Mouse (Mus musculus) mature B cell (primary cell): Measurements from ENCODE around the gene Zfhx2.

ENCODE experiments used
- in situ Hi-C: fragments of 300-500 bp; cut with MboI; formaldehyde crosslinking; loops from 2 replicates; pipeline ENCODE4 v1.14.3; 2019

Zfhx2 gene

DNA sequence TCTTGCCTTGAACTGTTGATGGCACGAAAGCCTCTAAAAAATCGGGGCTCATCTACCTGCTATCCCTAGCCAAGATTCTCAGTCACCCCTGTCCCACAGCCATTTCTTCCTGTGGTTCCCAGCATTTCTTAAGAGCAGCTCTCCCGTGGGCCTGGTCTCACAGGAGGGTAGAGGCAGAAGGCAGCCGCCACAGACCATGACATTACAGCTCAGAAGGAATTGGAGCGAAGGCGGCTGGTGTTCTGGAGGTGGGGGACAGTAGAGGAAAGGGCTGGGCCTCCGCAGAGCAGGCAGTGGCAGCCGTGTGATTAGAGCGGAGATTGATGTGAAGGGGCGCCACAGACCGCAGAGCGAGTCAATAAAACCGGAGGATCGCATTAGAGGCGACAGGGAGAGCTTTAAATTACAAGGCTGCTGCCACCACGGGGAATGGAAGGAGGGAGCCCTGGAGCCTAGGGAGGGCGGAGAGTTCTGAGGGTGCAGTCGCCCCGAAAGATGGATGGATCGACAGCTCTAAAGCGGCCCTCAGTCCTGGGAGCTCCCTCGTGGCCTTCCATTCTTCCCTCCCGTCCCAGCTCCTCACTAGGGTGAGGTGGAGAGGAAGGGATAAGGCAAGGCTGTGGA is 13.6 kb downstream of the Zfhx2 start:
- in situ Hi-C loops: no loop called here

DNA sequence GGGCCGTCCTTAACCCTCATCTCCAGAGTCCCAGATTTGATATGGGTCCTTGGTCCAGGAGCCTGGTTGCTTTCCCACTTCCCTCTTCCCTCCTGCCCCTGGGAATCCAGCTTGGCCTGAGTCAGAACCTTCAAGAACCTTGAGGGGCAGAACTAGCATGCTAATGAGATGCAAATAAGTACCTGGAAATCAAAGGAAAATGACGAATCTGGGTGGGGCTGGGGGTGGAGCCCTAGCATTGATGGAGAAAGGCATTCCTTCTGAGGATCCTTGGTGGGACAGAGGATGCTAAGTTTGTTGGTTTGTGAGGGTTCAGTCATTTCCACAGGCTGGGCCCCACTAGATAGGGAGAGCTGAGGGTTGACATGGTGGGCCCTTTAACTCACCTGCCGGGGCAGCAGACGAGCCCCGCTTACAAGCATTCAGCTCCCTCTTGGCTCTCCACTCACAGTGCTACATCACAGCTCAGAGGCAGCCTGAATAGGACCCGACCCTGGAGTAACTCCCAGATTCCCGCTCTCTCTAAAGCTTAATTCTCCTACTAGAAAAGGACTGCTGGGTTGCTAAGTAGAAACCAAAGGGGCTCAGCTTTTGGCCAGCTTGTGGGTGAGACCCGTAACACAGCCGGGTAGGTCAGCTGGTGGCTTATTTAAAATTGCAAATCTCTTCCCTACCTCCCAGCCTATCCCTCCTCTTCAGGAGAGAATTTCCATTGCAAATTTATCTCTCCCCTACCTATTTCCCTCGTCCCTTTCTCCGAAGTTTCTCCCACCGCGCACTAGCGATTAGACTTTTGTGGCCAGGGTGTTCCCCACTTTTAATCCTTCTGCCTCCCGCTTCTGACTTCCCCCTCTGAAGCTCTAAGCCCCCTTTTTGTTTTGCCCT is 14.4 kb downstream of the Zfhx2 start:
- in situ Hi-C loops: no loop called here

DNA sequence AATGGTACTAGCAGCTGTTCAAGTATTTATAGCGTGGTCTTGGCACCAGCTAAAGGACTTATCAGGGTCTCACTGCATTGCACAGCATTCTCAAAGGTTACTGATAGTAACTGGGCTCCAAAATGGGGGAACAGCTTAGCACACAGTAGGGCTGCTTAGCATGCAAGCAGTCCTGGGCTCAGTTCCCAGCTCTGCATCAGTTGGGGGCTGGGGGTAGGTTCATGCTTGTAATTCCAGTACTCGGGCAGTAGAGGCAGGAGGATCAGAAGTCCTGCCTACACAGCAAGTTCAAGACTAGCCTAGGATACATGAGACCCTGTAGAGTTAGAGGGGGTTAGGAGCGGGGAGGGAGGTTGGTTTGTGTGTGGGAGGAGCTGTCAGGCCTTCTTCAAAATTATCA is 15.2 kb downstream of the Zfhx2 start:
- in situ Hi-C loops: no loop called here

GRCm38 (mm10) chr14:55076224-55076623 is 15.9 kb downstream of the Zfhx2 start:
- in situ Hi-C loops: no loop called here

GRCm38 (mm10) chr14:55074416-55074815 is 17.7 kb downstream of the Zfhx2 start:
- in situ Hi-C loops: no loop called here

DNA sequence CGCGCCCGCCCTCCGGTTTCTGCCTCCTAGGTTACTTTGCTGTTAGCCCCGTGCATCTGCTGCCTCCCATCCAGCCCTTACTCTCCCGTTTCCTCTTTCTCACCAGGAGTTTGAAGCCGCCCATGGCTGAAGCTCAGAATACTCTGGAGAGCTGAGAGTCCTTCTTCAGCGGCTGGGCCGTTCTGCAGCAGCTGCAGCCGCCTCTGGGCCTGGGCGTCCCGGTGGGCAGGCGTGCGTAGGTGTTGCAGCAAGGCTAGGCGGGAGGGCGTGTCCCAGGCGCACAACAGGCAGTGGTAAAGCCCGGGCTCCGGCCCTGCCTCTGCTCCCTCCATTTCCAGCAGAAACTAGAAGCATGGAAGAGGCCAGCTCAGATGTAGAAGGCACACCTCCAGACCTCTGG is 20.4 kb downstream of the Zfhx2 start:
- in situ Hi-C loops: no loop called here

GRCm38 (mm10) chr14:55066042-55066441 is 26.1 kb downstream of the Zfhx2 start:
- in situ Hi-C loops: no loop called here

- in situ Hi-C loops: no loop called here
Measured at GRCm38 (mm10) chr14:55065391-55065790, 26.7 kb downstream of the Zfhx2 start.

DNA sequence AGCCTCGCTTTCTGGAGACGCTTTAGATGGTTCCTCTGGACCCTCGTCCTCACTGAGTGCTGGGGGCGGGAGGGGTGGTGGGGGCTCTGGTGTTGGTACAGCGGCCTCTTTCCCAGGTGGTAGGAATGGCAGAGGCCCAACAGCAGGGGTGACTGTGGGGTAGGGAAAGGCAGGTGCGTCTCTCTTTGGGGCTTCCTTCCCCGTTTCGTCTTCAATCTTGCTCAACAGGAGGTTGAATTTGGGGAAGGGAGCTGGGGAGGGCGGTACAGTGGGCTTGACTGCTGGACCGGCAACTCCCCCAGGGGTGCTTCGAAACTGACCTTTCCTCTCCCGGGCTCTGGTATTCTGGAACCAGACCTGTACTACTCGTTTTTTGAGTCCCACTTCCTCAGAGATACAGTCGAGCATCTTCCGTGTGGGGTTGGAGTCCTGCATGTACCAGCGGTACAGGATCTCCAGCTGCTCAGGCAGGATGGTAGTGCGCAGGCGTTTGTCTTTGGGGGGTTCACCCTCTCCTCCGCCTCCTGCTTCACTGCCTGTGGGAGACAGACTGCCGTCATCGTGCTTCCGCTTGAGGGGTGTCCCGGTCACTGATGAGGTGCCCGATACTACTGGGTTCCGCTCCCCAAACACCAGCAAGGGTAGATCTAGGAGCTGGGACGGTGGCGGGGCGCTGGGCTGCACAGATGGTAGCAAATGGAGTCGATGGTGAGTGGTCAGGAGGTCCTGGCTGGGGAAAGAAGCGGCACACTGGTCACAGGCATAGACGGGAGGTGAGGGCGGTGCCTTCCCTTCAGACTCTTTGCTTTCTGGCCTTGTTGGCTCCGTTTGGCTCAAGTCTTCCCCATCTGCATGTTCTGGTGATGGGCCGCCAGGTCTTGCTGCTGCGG is 27.4 kb downstream of the Zfhx2 start:
- in situ Hi-C loops: no loop called here

- in situ Hi-C loops: no loop called here
Measured at GRCm38 (mm10) chr14:55063581-55064381, 28.3 kb downstream of the Zfhx2 start.

GRCm38 (mm10) chr14:55063117-55063516 is 29.0 kb downstream of the Zfhx2 start:
- in situ Hi-C loops: no loop called here

GRCm38 (mm10) chr14:55062626-55063025 is 29.5 kb downstream of the Zfhx2 start:
- in situ Hi-C loops: no loop called here

GRCm38 (mm10) chr14:55061845-55062244 is 30.3 kb downstream of the Zfhx2 start:
- in situ Hi-C loops: no loop called here

GRCm38 (mm10) chr14:55059931-55060330 is 32.2 kb downstream of the Zfhx2 start:
- in situ Hi-C loops: no loop called here

DNA sequence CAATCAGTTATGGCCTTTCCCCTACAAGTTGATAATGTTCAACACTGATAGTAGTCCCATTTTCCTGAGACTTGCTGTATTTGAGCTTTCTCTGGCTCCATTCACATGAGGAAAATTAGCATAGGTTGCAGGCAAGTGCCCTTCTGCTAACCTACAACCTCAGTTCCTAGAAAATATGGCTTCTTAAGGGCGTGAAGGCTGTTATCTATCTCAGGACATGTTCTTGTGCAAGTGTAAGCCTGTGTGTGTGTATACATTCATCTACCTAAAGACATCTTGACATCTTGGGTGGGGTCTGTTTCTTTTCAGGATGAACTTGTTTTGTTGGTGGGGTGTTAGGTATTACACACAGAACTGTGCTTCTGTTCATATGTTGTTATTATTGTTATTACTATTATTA is 33.1 kb downstream of the Zfhx2 start:
- in situ Hi-C loops: no loop called here

DNA sequence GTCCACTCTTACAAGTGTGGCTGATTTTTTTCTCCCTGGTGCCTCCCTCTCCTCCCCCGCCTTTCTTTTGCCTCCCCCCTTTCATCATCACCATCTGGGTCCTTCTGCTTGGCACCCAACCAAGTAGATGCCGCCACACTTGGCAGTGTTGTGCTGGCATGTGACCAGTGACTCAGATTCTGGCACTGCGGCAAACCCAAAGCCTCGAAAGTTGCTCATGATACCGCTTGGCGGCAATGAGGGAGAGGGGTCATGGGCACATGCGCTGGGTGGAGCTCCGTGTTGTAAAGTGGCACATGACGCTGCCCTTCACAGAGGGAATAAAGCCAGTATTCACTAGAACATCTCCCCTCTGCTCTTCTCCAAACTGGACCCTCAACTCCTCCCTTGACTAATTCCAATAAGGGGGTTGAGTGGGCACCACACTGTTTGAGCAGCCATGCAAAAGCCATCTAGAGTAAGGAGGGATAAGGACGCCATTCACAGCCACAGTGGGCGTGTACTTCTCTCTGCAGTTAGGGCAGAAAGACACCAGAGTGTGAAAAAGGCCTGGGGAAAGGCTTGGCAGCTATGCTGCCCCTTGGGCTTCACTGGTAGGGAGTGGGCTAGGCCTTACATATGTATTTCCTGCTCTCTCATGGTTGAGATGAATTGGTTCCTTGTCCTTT is 36.8 kb downstream of the Zfhx2 start:
- in situ Hi-C loops: no loop called here

DNA sequence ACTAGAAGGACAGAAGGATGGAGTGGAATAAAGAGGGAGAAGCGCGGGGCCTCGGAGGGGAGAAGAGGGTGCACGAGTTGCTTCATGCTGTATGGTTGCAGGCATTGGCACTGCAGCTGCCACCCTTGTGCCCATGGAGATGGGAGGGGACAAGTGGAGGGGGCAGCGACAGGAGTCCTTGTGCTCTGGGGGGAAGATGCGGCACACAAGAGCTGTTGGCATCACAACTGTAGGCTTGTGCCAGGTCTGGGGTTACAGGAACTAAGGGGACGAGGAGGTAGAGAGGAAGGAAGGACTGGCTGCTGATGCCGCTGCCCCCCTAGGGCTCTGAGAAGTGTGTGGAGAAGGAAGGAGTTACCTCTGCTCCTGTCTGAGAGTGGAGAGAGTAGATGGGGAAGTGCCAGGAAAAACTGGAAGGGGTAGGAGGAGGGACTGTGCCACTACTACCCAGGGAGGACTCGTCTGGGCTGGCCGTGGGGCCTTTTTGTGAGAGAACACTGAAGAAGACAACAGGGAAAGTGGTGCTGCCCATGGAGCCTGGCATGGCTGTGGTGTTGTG is 37.9 kb downstream of the Zfhx2 start:
- in situ Hi-C loops: no loop called here

GRCm38 (mm10) chr14:55053708-55054190 is 38.4 kb downstream of the Zfhx2 start:
- in situ Hi-C loops: no loop called here

GRCm38 (mm10) chr14:55053050-55053449 is 39.1 kb downstream of the Zfhx2 start:
- in situ Hi-C loops: no loop called here

DNA sequence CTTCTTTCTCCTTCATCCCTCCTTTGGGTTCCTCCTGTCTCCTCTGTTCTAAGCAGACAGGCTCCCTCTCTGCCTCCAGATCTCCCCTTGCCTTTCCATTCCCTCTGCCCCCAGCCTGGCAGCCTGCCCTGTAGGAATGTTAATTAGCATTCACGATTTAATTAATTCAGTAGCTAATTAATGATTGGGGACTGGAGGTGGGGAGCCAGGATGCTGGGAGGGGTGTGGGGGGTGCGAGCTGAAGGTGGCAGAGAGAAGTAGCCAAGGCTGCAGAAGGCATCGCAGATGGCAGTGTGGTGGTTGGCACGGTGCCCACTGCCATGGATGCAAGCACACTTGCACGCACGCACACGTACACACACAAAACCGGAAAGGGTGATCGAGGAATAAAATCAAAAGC is 39.6 kb downstream of the Zfhx2 start:
- in situ Hi-C loops: no loop called here
